Mouse (Mus musculus): ENCODE measurements around the gene Gm11114. TPM values are rescaled to one million over a fixed set of nuclear protein-coding genes. Genes with fewer than 3 reads are reported as not detected.

Gene Gm11114
- total RNA-seq, 2 experiments from 2014 or later, result not detected

GRCm38 (mm10) chr9:85357154-85357860 lies 44.7 kb downstream of the Gm11114 start:
- no peak for DNase-seq (ENCODE audit: low spot score in 2 of 2)

Other genes starting within 250 kb of the Gm11114 start
- 1 to 10 TPM; 3.8 to 4.2 TPM for gene Tent5a, start 14.6 kb downstream of the Gm11114 start, total RNA-seq (2021)